Mouse (Mus musculus): ENCODE results near the gene Mypn.

- no peak for TF ChIP-seq CTCF (IDR thresholded peaks at IDR 0.05; ENCODE audit: extremely low read depth, insufficient read depth, low read length)
- TF ChIP-seq POLR2A (IDR thresholded peaks at IDR 0.05; ENCODE audit: extremely low read depth, insufficient read depth, low read length), result no peak
Observed at GRCm38 (mm10) chr10:63117583-63117982, 86.2 kb downstream of the Mypn start.

Data from cortical plate, adult 2 months (tissue).